In genomic region chr7:79935511-79936205, GRCm38 (mm10) we compare ENCODE assay signal across 8 mouse cellular contexts. TPM values are rescaled to one million over a fixed set of nuclear protein-coding genes. Genes with fewer than 3 reads are reported as not detected.
DNase-seq lines count a peak whose midpoint lies in the region; ATAC-seq lines count a peak whose summit lies in the region.

No protein-coding gene starts in this region.

- DNase-seq in frontal cortex, postnatal 25 days (ENCODE audit: low spot score in 2 of 2) = no peak
- peak; percentile 23 for DNase-seq in embryonic facial prominence, embryonic 14.5 days (ENCODE audit: low spot score)
- peak; percentile 69 for DNase-seq in lung, postnatal 10 days
- DNase-seq in ovary, postnatal 10 days (ENCODE audit: low spot score) = peak; percentile 15
- no peak for DNase-seq in testis, postnatal 10 days (ENCODE audit: low spot score)

- H3K36me3 ChIP-seq in embryonic facial prominence, embryonic 14.5 days (ENCODE audit: control insufficient read depth, insufficient read depth, low read length) = no peaks in the 10 kb centered on the region
- H3K36me3 ChIP-seq in heart, embryonic 14.5 days (ENCODE audit: control insufficient read depth, insufficient read depth, low read length) = no peaks in the 10 kb centered on the region
- H3K36me3 ChIP-seq in kidney, embryonic 16.5 days (ENCODE audit: insufficient read depth, low read length) = no peaks in the 10 kb centered on the region

- no peaks in the 10 kb centered on the region for H3K27me3 ChIP-seq in embryonic facial prominence, embryonic 14.5 days (replicated peaks; ENCODE audit: control insufficient read depth, insufficient read depth, low read length)
- no peaks in the 10 kb centered on the region for H3K27me3 ChIP-seq in heart, embryonic 14.5 days (ENCODE audit: control insufficient read depth, insufficient read depth, low read length)
- H3K27me3 ChIP-seq in kidney, embryonic 16.5 days (ENCODE audit: insufficient read depth, low read length) = no peaks in the 10 kb centered on the region

- peaks cover 5% of the 10 kb centered on the region for H3K4me1 ChIP-seq in embryonic facial prominence, embryonic 14.5 days (ENCODE audit: control insufficient read depth, insufficient read depth, low read length)
- H3K4me1 ChIP-seq in heart, embryonic 14.5 days (ENCODE audit: control insufficient read depth in 2 of 2, insufficient read depth in 2 of 2, low read length in 2 of 2) = peaks cover 6 to 16% of the 10 kb centered on the region in 2 experiments
- H3K4me1 ChIP-seq in kidney, embryonic 16.5 days (ENCODE audit: insufficient read depth, low read length) = peaks cover 16% of the 10 kb centered on the region

- no peak overlapping the region for H3K27ac ChIP-seq in embryonic facial prominence, embryonic 14.5 days (replicated peaks; ENCODE audit: low read depth, low read length)
- peak overlapping the region; percentile 73 to 75 for H3K27ac ChIP-seq in heart, embryonic 14.5 days (replicated peaks in 1 of 2; ENCODE audit: control insufficient read depth in 1 of 2, insufficient read depth in 1 of 2, low read depth in 2 of 2, low read length in 2 of 2)
- H3K27ac ChIP-seq in kidney, embryonic 16.5 days (ENCODE audit: low read length) = peak overlapping the region; percentile 80

- peak; percentile 57; the same call in 1 of the 2 replicates for ATAC-seq in frontal cortex, adult (ENCODE audit: low TSS enrichment)
- peak; percentile 48 for ATAC-seq in embryonic facial prominence, embryonic 14.5 days (ENCODE audit: low read depth)
- ATAC-seq in heart, embryonic 14.5 days (ENCODE audit: insufficient number of reproducible peaks, insufficient read depth, low FRiP score, low read depth) = no peak
- peak; percentile 77 for ATAC-seq in kidney, embryonic 16.5 days (ENCODE audit: low FRiP score, low TSS enrichment)

- H3K9me3 ChIP-seq in embryonic facial prominence, embryonic 14.5 days (ENCODE audit: control insufficient read depth, low read length) = no peaks in the 10 kb centered on the region
- H3K9me3 ChIP-seq in heart, embryonic 14.5 days (ENCODE audit: control insufficient read depth, low read length) = no peaks in the 10 kb centered on the region
- no peaks in the 10 kb centered on the region for H3K9me3 ChIP-seq in kidney, embryonic 16.5 days (ENCODE audit: low read length)

- 15% methylated on average over 19 of the region's 19 CpGs for WGBS in embryonic facial prominence, embryonic 14.5 days
- 15% methylated on average over 19 of the region's 19 CpGs for WGBS in heart, embryonic 14.5 days
- 8% methylated on average over 19 of the region's 19 CpGs for WGBS in kidney, embryonic 16.5 days

- H3K4me3 ChIP-seq in embryonic facial prominence, embryonic 14.5 days (ENCODE audit: low read depth, low read length) = peak overlapping the region; percentile 52
- H3K4me3 ChIP-seq in heart, embryonic 14.5 days (ENCODE audit: control insufficient read depth in 1 of 2, insufficient read depth in 1 of 2, low read depth in 1 of 2, low read length in 2 of 2) = peak overlapping the region; percentile 70 to 75
- H3K4me3 ChIP-seq in kidney, embryonic 16.5 days (ENCODE audit: low read length) = peak overlapping the region; percentile 68

- peak overlapping the region; percentile 78 for H3K4me2 ChIP-seq in embryonic facial prominence, embryonic 14.5 days (ENCODE audit: low read depth, low read length)
- peak overlapping the region; percentile 83 for H3K4me2 ChIP-seq in heart, embryonic 14.5 days (ENCODE audit: low read length)
- peak overlapping the region; percentile 68 for H3K4me2 ChIP-seq in kidney, embryonic 16.5 days (replicated peaks; ENCODE audit: low read depth, low read length)

- H3K9ac ChIP-seq in embryonic facial prominence, embryonic 14.5 days (ENCODE audit: low read depth, low read length) = peak overlapping the region; percentile 73
- peak overlapping the region; percentile 80 for H3K9ac ChIP-seq in heart, embryonic 14.5 days (ENCODE audit: low read length)
- H3K9ac ChIP-seq in kidney, embryonic 16.5 days (replicated peaks; ENCODE audit: low read length) = peak overlapping the region; percentile 74

RNA-seq across cellular contexts. Expression of gene Arpin, which starts 0.5 kb away (rescaled TPM):
- polyA plus RNA-seq in embryonic facial prominence, embryonic 14.5 days (2014; fragmentation: Nextera tagmentation; extraction: Ambion mirVana) = 22.1 and 23.6 TPM in 2 replicates
- polyA plus RNA-seq in heart, embryonic 14.5 days (2014; fragmentation: Nextera tagmentation; extraction: Ambion mirVana) = 29.4 and 30.2 TPM in 2 replicates
- 33.8 and 35.7 TPM in 2 replicates for polyA plus RNA-seq in kidney, embryonic 16.5 days (2015; fragmentation: Nextera tagmentation; extraction: Ambion mirVana)

RNA-seq across cellular contexts. Expression of gene Ap3s2, which starts 15.2 kb away (rescaled TPM):
- 30.0 and 31.9 TPM in 2 replicates for polyA plus RNA-seq in embryonic facial prominence, embryonic 14.5 days (2014; fragmentation: Nextera tagmentation; extraction: Ambion mirVana)
- 27.7 and 28.1 TPM in 2 replicates for polyA plus RNA-seq in heart, embryonic 14.5 days (2014; fragmentation: Nextera tagmentation; extraction: Ambion mirVana)
- polyA plus RNA-seq in kidney, embryonic 16.5 days (2015; fragmentation: Nextera tagmentation; extraction: Ambion mirVana) = 32.1 and 36.5 TPM in 2 replicates

Comparison
In these comparisons a context has a peak if more than half of its experiments do, and no peak if none do; other contexts are left out.
1. DNase-seq: peak in embryonic facial prominence, embryonic 14.5 days (single experiment), lung, postnatal 10 days (single experiment) and ovary, postnatal 10 days (single experiment); none in frontal cortex, postnatal 25 days (0 of 2) and testis, postnatal 10 days (single experiment).
2. Peak in every context shown above with its lines, with median percentiles within 50 percentile points of each other: H3K4me2 ChIP-seq, H3K4me3 ChIP-seq and H3K9ac ChIP-seq.